Mouse (Mus musculus): ENCODE data around the gene Nav1.

GRCm38 (mm10) chr1:135574451-135575208, 32.5 kb downstream of the Nav1 start:
- TF ChIP-seq EP300 (optimal IDR thresholded peaks at IDR 0.05) (no peak), CTCF (IDR thresholded peaks at IDR 0.05; ENCODE audit: low read depth) (no peak)

Measured in stomach, postnatal 0 days (tissue).